Mouse (Mus musculus) CH12F3 (cell line): ENCODE measurements around the gene Cybc1.

ENCODE experiments used
- in situ Hi-C: fragments of 300-500 bp; cut with MboI; formaldehyde crosslinking; loops from 2 replicates; pipeline ENCODE4 v1.14.3; 2020; ENCODE audit warnings: low sequenced_read_pairs

Cybc1 gene

GRCm38 (mm10) chr11:121229018-121229439, at the start of gene Cybc1:
Gene Cybc1 (minus strand): TSS chr11:121229322.
- in situ Hi-C loops: no loop called here

GRCm38 (mm10) chr11:121278011-121278410, 48.9 kb upstream of the Cybc1 start:
- in situ Hi-C loops: no loop called here

GRCm38 (mm10) chr11:121277516-121277915, 48.4 kb upstream of the Cybc1 start:
- in situ Hi-C loops: no loop called here

- in situ Hi-C loops: no loop called here
Measured at GRCm38 (mm10) chr11:121261074-121261473, 32.0 kb upstream of the Cybc1 start.

- in situ Hi-C loops: no loop called here
Measured at GRCm38 (mm10) chr11:121260211-121260906, 31.2 kb upstream of the Cybc1 start.

- in situ Hi-C loops: no loop called here
Measured at GRCm38 (mm10) chr11:121259160-121260100, 30.3 kb upstream of the Cybc1 start, which contains the start of gene Foxk2. Gene Foxk2 (plus strand): TSS chr11:121259990.

GRCm38 (mm10) chr11:121250196-121250595, 21.1 kb upstream of the Cybc1 start:
- in situ Hi-C loops: no loop called here

- in situ Hi-C loops: no loop called here
Measured at GRCm38 (mm10) chr11:121239669-121240068, 10.5 kb upstream of the Cybc1 start.

GRCm38 (mm10) chr11:121237345-121238128, 8.4 kb upstream of the Cybc1 start:
- in situ Hi-C loops: no loop called here

GRCm38 (mm10) chr11:121236564-121237344, 7.6 kb upstream of the Cybc1 start, which contains the start of gene Narf:
Gene Narf (plus strand): TSS chr11:121237253.
- in situ Hi-C loops: no loop called here

GRCm38 (mm10) chr11:121235475-121236238, 6.5 kb upstream of the Cybc1 start:
- in situ Hi-C loops: no loop called here

GRCm38 (mm10) chr11:121232706-121233105, 3.6 kb upstream of the Cybc1 start:
- in situ Hi-C loops: no loop called here

- in situ Hi-C loops: no loop called here
Measured at GRCm38 (mm10) chr11:121231628-121232291, 2.6 kb upstream of the Cybc1 start.

- in situ Hi-C loops: no loop called here
Measured at GRCm38 (mm10) chr11:121231191-121231590, 2.1 kb upstream of the Cybc1 start.

- in situ Hi-C loops: no loop called here
Measured at GRCm38 (mm10) chr11:121228129-121229017, 749 bp downstream of the Cybc1 start.

GRCm38 (mm10) chr11:121221321-121222010, 7.7 kb downstream of the Cybc1 start:
- in situ Hi-C loops: no loop called here

GRCm38 (mm10) chr11:121220771-121221170, 8.4 kb downstream of the Cybc1 start:
- in situ Hi-C loops: no loop called here
